Mouse (Mus musculus): ENCODE results near the gene Lgr5. TPM values are rescaled to one million over a fixed set of nuclear protein-coding genes. Genes with fewer than 3 reads are reported as not detected.

The Lgr5 gene
- polyA plus RNA-seq, 1 experiment: 0.05 TPM

DNA sequence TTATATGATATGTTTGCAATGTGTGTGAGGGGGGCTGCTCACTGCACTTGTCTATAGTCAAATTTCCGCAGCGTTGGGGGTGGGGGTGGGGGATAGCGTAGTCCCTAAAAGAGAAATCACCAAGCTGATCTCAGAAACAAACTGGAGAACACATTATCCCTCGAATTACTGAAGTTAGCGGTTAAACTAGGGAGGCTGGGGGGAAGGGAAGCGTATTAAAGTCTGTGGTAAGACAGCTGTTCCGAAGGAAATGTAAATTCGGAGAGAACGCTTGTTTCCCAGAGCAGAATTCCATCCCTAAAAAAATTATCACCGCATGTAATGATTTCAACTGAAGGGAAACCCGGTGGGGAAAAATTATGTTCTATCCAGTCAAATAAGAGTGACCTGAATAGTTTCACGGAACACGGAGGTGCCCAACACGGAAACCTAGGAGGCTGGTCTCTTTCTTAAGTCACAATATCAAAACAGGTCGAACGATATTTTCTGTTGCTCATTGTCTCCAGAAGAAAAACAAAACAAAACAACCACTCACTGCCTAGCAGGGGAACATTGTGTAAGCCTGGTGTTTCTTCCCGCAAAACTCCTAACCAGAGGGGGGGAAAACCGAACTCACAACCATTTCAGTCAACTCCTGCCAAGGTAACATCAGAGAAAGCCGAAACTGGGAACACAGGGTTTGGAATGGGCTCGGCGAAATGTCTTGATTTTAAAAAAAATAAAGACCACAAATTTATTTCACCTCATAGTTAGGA, 1.9 kb downstream of the Lgr5 start:
- no peak overlapping the region for H3K27ac ChIP-seq (ENCODE audit: control insufficient read depth, insufficient read depth, low read depth, low read length)
- no peak overlapping the region for H3K4me3 ChIP-seq (ENCODE audit: control insufficient read depth, low read depth, low read length)
- TF ChIP-seq CTCF (IDR thresholded peaks at IDR 0.05; ENCODE audit: control insufficient read depth, insufficient read depth, insufficient replicate concordance, low read depth, low read length) (no peak), POLR2A (IDR thresholded peaks at IDR 0.05; ENCODE audit: control insufficient read depth, low read depth, low read length) (no peak)
- H3K36me3 ChIP-seq (ENCODE audit: control insufficient read depth, insufficient read depth, low read length): no peaks in the 10 kb centered on the region
- H3K4me1 ChIP-seq (ENCODE audit: control insufficient read depth, insufficient read depth, low read length): peaks cover 7% of the 10 kb centered on the region
- no peaks in the 10 kb centered on the region for H3K27me3 ChIP-seq (ENCODE audit: control insufficient read depth, insufficient read depth, low read length)

DNA sequence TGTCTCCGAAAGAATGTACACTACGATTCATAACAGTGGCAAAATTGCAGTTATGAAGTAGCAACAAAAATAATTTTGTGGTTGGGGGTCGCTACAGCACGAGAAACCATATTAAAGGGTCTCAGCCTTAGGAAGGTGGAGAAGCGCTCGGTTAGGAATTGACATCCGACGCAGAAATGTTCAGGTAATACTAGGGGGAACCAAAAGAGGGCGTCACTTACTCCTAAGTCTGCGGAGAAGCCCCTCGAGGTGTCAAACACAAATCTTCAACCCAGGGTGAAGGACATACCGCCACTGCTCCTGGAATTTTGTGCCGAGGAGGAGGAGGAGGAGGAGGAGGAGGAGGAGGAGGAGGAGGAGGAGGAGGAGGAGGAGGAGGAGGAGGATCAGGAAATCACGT, 2.9 kb downstream of the Lgr5 start:
- no peaks in the 10 kb centered on the region for H3K27me3 ChIP-seq (ENCODE audit: control insufficient read depth, insufficient read depth, low read length)

DNA sequence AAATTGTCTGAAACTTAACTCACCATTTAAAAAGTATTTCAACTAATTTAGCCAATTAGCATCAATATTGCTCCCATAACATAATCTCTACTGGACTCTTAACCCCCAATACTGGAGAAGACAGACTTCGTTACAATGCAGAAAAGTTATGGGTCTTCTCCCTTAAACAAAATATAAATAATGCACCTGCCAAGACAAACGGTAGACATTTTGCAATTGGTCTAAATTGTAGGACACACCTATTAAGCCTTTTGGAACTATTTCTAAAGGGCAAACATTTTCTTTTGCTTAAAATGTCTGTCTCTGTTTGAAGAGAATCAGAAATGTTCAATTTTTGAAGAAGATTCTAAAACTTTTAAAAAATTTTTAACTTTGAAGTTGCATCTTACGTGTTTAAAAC, 4.5 kb downstream of the Lgr5 start:
- no peak overlapping the region for H3K27ac ChIP-seq (ENCODE audit: control insufficient read depth, insufficient read depth, low read depth, low read length)
- H3K4me3 ChIP-seq (ENCODE audit: control insufficient read depth, low read depth, low read length): no peak overlapping the region
- peaks cover 7% of the 10 kb centered on the region for H3K4me1 ChIP-seq (ENCODE audit: control insufficient read depth, insufficient read depth, low read length)
- TF ChIP-seq POLR2A (IDR thresholded peaks at IDR 0.05; ENCODE audit: control insufficient read depth, low read depth, low read length): no peak
- no peak for TF ChIP-seq CTCF (IDR thresholded peaks at IDR 0.05; ENCODE audit: control insufficient read depth, insufficient read depth, insufficient replicate concordance, low read depth, low read length)
- H3K36me3 ChIP-seq (ENCODE audit: control insufficient read depth, insufficient read depth, low read length): no peaks in the 10 kb centered on the region
- no peaks in the 10 kb centered on the region for H3K27me3 ChIP-seq (ENCODE audit: control insufficient read depth, insufficient read depth, low read length)

More for the DNA sequence above, 2.9 kb downstream of the Lgr5 start:
- Histone ChIP-seq H3K36me3 (ENCODE audit: control insufficient read depth, insufficient read depth, low read length) (no peaks in the 10 kb centered on the region), H3K4me3 (ENCODE audit: control insufficient read depth, low read depth, low read length) (no peak overlapping the region), H3K4me1 (ENCODE audit: control insufficient read depth, insufficient read depth, low read length) (peaks cover 7% of the 10 kb centered on the region), H3K27ac (ENCODE audit: control insufficient read depth, insufficient read depth, low read depth, low read length) (no peak overlapping the region)
- no peak for TF ChIP-seq POLR2A (IDR thresholded peaks at IDR 0.05; ENCODE audit: control insufficient read depth, low read depth, low read length)
- no peak for TF ChIP-seq CTCF (IDR thresholded peaks at IDR 0.05; ENCODE audit: control insufficient read depth, insufficient read depth, insufficient replicate concordance, low read depth, low read length)

DNA sequence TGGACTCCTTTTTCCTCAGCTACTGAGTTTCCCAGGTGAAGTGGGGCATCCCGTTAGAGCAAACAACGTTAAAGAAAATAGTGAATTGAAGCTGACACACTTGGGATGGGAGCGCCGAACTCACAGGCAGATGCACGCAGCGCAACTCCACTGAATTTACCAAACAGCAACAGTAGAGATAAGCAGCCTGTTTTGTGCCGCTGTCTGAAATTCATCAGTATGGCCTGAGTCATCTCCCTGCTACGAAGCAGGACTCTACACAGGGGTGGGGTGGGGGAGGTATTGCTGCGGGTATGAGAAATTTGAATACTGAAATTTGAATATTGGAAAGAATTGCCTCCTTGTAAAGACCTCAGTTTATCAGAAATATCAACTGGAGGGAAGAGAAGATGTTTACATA, 5.6 kb downstream of the Lgr5 start:
- Histone ChIP-seq H3K36me3 (ENCODE audit: control insufficient read depth, insufficient read depth, low read length) (no peaks in the 10 kb centered on the region), H3K27ac (ENCODE audit: control insufficient read depth, insufficient read depth, low read depth, low read length) (no peak overlapping the region), H3K4me3 (ENCODE audit: control insufficient read depth, low read depth, low read length) (no peak overlapping the region), H3K4me1 (ENCODE audit: control insufficient read depth, insufficient read depth, low read length) (peaks cover 2% of the 10 kb centered on the region; the same call in 1 of the 2 replicates), H3K27me3 (ENCODE audit: control insufficient read depth, insufficient read depth, low read length) (no peaks in the 10 kb centered on the region)
- TF ChIP-seq CTCF (IDR thresholded peaks at IDR 0.05; ENCODE audit: control insufficient read depth, insufficient read depth, insufficient replicate concordance, low read depth, low read length) (no peak), POLR2A (IDR thresholded peaks at IDR 0.05; ENCODE audit: control insufficient read depth, low read depth, low read length) (no peak)

DNA sequence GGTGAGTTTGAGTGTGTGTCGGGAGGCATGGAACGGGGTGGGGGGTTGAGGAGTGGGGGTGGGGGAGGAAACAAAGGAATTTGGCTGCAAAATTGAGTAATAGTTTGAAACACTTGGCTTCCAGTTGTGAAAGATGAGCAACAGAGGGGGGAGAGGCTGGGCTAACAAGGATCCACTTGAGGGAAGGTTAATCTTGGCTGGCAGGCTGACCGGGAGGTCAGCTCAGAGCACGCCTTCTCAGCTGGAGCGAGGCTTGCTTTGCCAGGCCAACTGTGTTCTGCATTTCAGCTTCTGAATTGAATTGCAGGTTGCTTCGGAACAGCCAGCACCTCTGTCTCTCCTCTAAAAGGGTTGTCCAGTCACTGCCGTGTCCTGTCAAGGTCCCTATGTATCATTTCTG, 8.1 kb downstream of the Lgr5 start:
- H3K27me3 ChIP-seq (ENCODE audit: control insufficient read depth, insufficient read depth, low read length): no peaks in the 10 kb centered on the region
- no peaks in the 10 kb centered on the region for H3K4me1 ChIP-seq (ENCODE audit: control insufficient read depth, insufficient read depth, low read length)
- no peak for TF ChIP-seq POLR2A (IDR thresholded peaks at IDR 0.05; ENCODE audit: control insufficient read depth, low read depth, low read length)
- TF ChIP-seq CTCF (IDR thresholded peaks at IDR 0.05; ENCODE audit: control insufficient read depth, insufficient read depth, insufficient replicate concordance, low read depth, low read length): no peak
- no peak overlapping the region for H3K27ac ChIP-seq (ENCODE audit: control insufficient read depth, insufficient read depth, low read depth, low read length)
- H3K36me3 ChIP-seq (ENCODE audit: control insufficient read depth, insufficient read depth, low read length): no peaks in the 10 kb centered on the region
- no peak overlapping the region for H3K4me3 ChIP-seq (ENCODE audit: control insufficient read depth, low read depth, low read length)

DNA sequence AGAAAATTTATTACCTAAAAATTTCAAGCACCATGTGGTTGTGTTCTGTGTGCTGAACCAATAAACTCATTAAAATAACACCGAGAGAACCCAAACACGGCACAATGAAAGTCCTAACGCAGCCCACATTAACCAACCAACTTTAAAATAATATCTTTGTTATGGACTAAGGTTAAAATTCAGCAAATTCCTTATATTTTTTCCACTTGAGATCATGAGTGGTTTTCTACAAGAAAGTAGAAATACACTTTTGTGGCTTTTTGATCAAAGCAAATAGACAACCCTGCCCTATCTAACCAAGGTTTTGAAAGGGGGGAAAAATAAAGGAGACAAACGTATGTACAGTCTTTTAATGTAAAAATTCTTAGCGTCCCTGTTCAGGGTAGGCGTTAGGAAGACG, 8.5 kb downstream of the Lgr5 start:
- Histone ChIP-seq H3K27ac (ENCODE audit: control insufficient read depth, insufficient read depth, low read depth, low read length) (no peak overlapping the region), H3K27me3 (ENCODE audit: control insufficient read depth, insufficient read depth, low read length) (no peaks in the 10 kb centered on the region), H3K36me3 (ENCODE audit: control insufficient read depth, insufficient read depth, low read length) (no peaks in the 10 kb centered on the region)

DNA sequence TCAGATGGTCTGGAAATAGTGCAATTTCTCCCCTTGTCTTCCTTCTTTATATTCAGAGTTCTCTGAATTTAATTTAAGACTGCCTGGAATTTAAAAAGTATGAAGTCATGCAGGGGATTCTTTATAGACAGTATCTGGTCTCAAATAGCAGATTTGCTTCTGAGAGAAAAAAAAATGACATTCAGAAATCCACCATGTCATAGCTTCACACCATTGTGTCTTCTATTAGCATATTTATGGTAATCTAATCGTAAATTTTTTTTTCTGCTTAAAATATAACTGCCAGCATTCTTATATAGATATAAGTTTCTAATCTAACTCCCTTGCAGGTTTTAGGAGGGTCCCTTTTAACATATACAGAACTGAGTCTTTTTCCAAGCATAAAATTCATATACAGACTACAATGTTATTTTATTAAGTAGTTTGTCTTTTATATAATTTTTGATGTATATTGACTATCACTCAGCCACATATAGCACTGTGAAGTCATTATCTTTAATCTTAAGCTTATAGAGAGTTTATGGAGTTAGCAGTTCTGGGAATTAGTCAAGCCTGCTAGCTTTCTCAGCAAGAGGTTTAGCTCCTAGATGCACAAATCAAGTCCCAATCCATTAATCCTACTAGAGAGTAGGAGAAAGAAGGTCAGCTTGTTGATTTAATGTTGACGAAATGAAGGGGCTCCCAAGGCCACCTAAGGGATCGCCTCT, 15.7 kb downstream of the Lgr5 start:
- Histone ChIP-seq H3K4me1 (ENCODE audit: control insufficient read depth, insufficient read depth, low read length) (peaks cover 4% of the 10 kb centered on the region), H3K36me3 (ENCODE audit: control insufficient read depth, insufficient read depth, low read length) (no peaks in the 10 kb centered on the region), H3K27ac (ENCODE audit: control insufficient read depth, insufficient read depth, low read depth, low read length) (no peak overlapping the region), H3K27me3 (ENCODE audit: control insufficient read depth, insufficient read depth, low read length) (no peaks in the 10 kb centered on the region; the same call in 1 of the 2 replicates), H3K4me3 (ENCODE audit: control insufficient read depth, low read depth, low read length) (no peak overlapping the region)
- TF ChIP-seq POLR2A (IDR thresholded peaks at IDR 0.05; ENCODE audit: control insufficient read depth, low read depth, low read length) (no peak), CTCF (IDR thresholded peaks at IDR 0.05; ENCODE audit: control insufficient read depth, insufficient read depth, insufficient replicate concordance, low read depth, low read length) (no peak)

More for the DNA sequence above, 8.5 kb downstream of the Lgr5 start:
- H3K4me3 ChIP-seq (ENCODE audit: control insufficient read depth, low read depth, low read length): no peak overlapping the region
- no peaks in the 10 kb centered on the region for H3K4me1 ChIP-seq (ENCODE audit: control insufficient read depth, insufficient read depth, low read length)
- TF ChIP-seq CTCF (IDR thresholded peaks at IDR 0.05; ENCODE audit: control insufficient read depth, insufficient read depth, insufficient replicate concordance, low read depth, low read length) (no peak), POLR2A (IDR thresholded peaks at IDR 0.05; ENCODE audit: control insufficient read depth, low read depth, low read length) (no peak)
